Mouse (Mus musculus): ENCODE data around the gene Etfrf1. TPM values are rescaled to one million over a fixed set of nuclear protein-coding genes. Genes with fewer than 3 reads are reported as not detected.

Etfrf1 gene
- polyA plus RNA-seq, 1 experiment from 2014 or later: 29.8 TPM

Other genes with a start within 250 kb of the Etfrf1 start
- 126 and 141 TPM in 2 replicates for gene Bcat1, start 134.9 kb upstream of the Etfrf1 start, polyA plus RNA-seq (2016; fragmentation: Nextera tagmentation; extraction: Ambion mirVana)
- 1.8 and 2.2 TPM in 2 replicates for gene Lrmp, start 95.5 kb upstream of the Etfrf1 start, polyA plus RNA-seq (2016; fragmentation: Nextera tagmentation; extraction: Ambion mirVana)
- gene Casc1, start 129 bp upstream of the Etfrf1 start, polyA plus RNA-seq (2016; fragmentation: Nextera tagmentation; extraction: Ambion mirVana): 0.32 and 0.40 TPM in 2 replicates
- gene Kras, start 39.1 kb downstream of the Etfrf1 start, polyA plus RNA-seq (2016; fragmentation: Nextera tagmentation; extraction: Ambion mirVana): 87.8 and 89.7 TPM in 2 replicates

All from embryonic facial prominence, embryonic 10.5 days (tissue).